Mouse (Mus musculus) forelimb bud, embryonic 11.5 days (tissue): ENCODE data around the gene Paqr3.

Experiments
- DNase-seq: peaks from one replicate; pipeline ENCODE4 v3.0.0-alpha.2; 2012; ENCODE audit warnings: low read depth, low spot score

Paqr3 gene

DNA sequence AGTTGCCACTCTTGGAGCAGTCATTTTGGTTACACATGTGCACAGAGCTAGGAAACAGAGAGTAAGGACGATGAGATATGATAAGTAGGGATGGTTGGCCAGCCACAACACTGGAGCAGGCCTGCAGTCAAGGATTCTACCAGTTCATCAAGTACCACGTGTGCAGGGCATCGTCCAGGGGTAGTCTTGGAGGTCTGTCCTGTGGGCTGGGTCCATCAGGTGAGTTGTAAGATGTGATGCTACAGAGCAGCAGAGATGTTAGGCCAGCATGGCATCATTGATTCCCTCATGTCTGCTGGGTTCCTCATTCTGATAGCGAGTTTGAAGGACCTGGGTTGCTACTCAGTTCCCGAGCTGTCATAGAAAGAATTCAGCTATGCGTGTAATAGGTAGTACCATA is 26.3 kb downstream of the Paqr3 start:
- DNase-seq: no peak

DNA sequence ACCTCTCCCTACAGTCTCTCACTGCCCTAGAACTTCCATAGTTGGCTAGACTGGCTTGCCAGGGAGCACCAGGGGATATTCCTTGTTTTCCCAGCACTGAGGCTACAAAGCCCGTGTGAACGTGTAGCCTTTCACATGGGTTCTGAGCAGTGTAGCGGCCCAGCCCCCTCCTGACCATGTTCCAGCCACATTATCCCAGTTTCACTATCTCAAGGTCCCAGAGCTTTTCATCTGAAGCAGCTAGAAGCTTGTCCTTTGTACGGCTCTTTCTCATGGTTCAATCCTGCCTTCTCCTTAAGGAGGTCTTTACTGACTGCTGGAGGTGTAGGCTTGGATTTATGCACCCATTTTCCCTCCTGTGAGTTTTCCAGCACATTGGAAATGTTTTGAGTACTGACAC is 26.9 kb downstream of the Paqr3 start:
- DNase-seq: no peak

- no peak for DNase-seq
These were observed 27.7 kb downstream of the Paqr3 start for GRCm38 (mm10) chr5:97083701-97084100.

- DNase-seq: no peak
These were observed 29.9 kb downstream of the Paqr3 start for GRCm38 (mm10) chr5:97081481-97081880.

DNA sequence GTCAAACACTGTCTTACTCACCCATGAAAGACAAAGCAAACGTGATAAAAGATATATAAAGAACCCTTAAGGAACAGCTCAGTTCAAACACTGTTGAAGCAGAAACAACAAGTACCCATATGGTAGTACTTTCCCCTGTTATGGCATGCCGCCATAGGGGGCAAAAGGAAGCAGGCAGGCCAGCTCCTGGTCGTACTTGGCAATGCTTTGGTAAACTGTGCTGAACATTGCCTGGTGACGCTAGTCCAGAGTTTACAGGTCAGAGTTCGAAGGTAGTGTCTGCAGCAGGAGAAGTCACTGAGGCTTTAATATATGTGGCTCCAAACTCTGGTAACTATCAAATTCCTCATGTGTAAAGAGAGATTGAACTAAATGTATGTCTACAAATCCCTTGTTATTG is 32.8 kb downstream of the Paqr3 start:
- DNase-seq: no peak

DNA sequence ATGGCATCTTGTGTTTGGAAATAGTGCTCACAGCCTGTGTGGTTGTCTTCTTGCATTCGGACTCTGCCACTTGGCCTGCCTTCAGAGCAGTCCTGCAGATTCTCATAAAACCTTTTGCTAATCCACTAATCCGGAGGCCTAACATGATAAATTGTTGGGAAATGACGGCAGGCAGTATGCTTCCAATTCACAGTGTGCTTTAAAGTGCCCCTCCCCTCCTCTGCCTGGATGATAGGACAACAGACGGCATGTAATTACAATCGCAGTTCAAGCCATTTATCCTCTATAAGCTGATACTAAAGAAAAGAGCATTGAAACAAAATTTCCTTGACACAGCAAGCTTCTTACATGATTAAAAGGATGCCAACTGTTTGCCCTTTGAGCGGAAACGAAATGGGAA is 33.7 kb downstream of the Paqr3 start:
- DNase-seq: no peak

GRCm38 (mm10) chr5:97076167-97076566 is 35.2 kb downstream of the Paqr3 start:
- no peak for DNase-seq

- DNase-seq: no peak
These were observed 35.8 kb downstream of the Paqr3 start for GRCm38 (mm10) chr5:97075476-97076151.

DNA sequence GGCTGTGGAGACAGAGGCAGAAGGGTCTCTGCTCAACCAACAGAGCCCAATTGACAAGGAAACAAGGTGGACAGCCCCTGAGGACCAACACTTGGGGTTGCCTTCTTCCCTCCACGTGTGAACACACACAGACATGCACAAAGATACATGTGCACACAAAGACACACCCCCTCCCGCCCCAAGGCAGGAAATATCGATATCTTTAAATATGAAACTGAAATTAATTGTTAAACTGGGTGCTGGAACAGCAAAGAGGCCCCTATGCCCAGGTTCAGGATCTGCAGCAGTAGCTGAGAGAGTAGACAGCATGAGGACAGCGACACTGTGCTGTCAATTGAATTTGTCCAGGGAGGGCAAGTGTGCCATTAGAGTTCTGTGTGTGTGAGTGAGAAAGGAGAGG is 45.6 kb downstream of the Paqr3 start:
- DNase-seq: no peak

- no peak for DNase-seq
These were observed 49.4 kb downstream of the Paqr3 start for GRCm38 (mm10) chr5:97062041-97062440.

GRCm38 (mm10) chr5:97060864-97061263 is 50.5 kb downstream of the Paqr3 start:
- no peak for DNase-seq

DNA sequence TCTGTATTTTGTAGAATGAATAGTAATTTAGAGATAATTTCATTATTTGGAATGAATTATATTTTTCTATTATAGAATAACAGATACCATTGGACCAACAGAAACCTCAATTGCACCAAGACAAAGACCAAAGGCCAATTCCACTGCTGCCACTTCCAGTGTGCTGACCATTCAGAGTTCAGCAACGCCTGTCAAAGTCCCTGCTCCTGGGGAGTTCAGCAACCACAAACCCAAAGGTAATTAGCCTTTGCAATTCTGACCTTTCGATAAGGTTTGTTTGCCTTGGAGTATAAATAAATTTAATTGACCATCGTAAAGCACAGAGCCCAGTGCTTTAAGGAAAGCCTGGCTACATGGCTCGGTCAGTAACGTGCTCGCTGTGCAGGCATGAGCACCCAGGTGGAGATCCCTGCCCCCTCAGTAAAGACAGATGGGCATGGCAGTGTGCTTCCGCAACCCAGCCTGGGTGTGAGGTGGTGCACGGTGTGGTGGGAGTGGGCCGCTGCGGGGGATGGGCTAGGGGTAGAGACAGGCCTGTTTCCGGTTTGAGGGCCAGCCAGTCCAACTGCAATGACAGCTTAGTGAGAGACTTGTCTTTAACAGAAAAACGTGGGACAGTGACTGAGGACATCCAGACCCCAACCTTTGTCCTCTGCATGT is 54.5 kb downstream of the Paqr3 start:
- DNase-seq: no peak

GRCm38 (mm10) chr5:97056359-97056758 is 55.0 kb downstream of the Paqr3 start:
- no peak for DNase-seq

DNA sequence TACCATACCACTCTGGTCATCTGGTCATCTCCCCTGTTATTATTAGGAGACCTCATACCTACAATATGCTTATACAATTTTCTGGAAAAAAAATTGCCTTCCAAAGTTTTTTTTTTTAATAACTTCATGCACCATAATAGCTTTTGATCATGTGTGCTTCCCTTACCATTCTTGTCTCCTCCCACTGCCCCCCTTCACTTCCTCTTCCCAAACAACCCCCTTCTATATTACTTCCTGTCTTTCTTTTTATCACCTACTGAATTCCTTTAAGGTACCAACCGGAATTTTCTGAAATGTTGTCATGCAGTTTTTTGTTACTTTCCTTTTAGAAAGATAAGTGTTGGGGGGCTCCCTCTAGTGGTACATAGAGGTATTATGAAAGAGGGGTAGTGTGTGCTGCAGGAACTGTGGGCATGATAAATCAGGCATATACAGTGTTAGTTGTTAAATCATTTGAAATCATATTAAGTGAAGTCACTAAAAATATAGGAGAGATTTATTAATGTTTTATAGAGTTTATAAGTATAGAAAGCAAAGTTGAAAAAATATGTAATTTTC is 55.8 kb downstream of the Paqr3 start:
- peak; percentile 74 for DNase-seq

- DNase-seq: no peak
These were observed 56.6 kb downstream of the Paqr3 start for GRCm38 (mm10) chr5:97054801-97055200.

- DNase-seq: no peak
These were observed 57.2 kb downstream of the Paqr3 start for GRCm38 (mm10) chr5:97054166-97054565.

- no peak for DNase-seq
These were observed 62.5 kb downstream of the Paqr3 start for GRCm38 (mm10) chr5:97048905-97049304.

GRCm38 (mm10) chr5:97046680-97047079 is 64.7 kb downstream of the Paqr3 start:
- DNase-seq: no peak

- DNase-seq: no peak
These were observed 66.1 kb downstream of the Paqr3 start for GRCm38 (mm10) chr5:97045260-97045659.
